Mouse (Mus musculus) retina, postnatal 1 day (tissue): ENCODE measurements around the gene Tmbim6.
"Not testable (repeated sequence)": the region's sequence is repeated elsewhere in the genome, so short reads cannot be mapped to it uniquely, and the experiment has no call there.

ENCODE experiments used
- DNase-seq: peaks from one replicate; pipeline ENCODE4 v3.0.0-alpha.2; 2012

Gene Tmbim6

DNA sequence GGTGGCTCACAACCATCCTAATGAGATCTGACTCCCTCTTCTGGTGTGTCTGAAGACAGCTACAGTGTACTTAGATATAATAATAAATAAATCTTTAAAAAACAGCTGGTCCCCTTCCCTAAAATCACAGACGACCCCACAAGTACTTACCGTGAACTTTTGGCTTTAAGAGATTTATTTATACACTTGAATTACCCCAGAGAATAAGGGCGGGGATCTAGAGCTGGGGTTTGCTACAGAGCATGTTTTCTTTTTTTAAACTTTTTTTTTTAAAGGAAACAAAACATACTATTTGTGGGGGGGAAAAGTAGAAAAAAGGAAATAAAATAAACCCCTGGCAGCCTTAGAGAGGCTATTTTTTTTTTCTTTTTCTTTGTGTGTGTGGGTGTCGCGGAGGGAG is 27.4 kb downstream of the Tmbim6 start:
- no peak for DNase-seq

DNA sequence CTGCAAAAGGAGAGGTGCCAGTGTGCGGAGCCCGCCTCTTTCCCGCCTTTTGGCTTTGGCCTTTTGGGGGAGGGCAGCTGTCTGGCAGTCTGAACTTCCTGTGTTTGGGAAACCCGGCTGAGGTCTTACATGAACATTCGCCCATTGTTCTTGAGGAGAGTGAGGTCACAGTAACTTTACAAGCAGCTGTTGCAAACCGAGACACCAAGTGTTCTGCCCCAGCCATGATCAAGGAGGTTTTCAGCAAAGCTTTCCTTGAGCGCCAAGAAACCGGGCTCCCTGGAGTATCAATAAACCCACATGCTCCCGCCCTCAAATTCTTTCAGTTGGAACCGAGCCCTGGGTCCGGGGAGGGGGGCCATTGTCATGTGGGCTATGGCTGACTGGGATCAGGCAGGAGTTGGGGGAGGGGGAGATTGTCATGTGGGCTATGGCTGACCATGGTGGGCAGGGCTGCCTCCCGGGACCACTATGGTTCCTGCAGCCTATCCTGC is 27.9 kb downstream of the Tmbim6 start:
- peak; percentile 90 for DNase-seq

DNA sequence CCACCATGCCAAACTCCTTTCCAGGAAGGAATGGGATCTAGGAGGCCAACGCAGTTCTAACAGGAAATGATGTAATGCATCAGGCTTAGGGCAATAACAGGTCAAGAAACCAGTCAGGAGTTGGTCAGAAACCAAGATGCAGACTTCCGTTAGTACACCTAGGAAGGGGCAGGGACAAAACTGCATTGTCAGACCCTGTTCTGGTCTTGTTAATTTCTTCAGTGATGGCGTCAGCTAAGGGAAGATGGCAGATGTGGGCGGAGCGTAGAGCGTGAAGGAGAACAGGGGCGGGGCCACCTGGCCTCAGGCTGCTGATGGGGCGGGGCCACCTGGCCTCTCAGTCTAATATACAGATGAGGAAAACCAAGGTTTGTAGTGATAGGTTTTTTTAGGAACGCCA is 28.5 kb downstream of the Tmbim6 start:
- DNase-seq, result no peak

DNA sequence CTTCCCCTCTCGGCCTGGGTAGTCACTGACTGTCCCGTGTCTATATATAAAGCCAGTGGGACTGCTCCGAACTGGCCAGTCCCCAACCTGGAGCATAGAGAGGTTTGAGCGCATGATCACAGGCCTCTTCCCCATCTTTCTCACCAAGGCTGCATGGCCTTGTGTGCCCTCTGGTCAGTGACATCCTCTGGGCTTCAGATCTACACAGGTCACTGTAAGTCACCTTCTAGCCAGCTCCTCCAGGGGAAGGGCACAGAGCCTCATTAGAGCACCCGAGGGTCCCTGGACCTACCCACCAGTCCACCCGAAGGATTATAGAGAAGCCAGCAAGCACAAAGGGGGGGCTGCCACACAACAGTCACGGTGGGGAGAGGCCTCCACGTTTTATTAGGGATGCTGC is 29.0 kb downstream of the Tmbim6 start:
- DNase-seq, result no peak

DNA sequence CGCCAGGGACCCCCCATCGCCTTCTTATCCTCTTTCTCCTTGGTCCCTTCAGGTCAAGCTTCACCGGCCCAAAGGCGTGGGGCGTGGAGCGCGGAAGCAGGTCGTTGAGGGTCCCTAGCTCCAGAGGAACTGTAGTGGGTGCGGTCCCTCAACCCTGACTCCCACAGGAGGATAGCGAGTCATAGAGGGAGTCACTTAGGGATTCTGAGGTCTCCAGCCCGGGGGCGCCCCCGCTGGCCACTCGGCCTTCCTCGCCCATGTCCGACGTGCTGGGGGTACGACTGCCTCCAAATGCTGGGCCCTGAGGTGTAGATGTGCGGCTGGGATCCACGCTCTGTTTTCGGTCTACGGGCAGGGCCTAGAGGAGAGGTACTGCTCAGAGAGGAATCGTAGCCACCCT is 29.9 kb downstream of the Tmbim6 start:
- no peak for DNase-seq

DNA sequence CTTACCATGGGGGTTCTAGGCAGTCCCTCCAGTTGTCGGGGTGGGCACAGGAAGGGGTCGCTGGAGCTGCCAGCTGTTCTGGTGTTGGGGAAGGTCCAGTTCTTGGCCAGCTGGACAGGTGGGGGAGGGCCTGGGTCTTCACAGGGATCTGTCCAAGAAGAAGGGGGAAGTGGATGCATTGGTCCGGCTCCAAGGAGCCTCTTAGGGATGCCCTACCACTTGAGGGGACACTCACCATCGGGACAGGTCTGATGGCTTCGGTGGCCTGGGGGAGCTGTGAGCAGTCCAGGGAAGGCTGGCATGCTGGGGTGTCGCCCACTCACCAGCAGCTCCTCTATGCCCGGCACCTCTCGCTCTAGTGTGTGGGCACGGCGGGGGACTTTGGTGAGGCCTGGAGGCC is 30.4 kb downstream of the Tmbim6 start:
- DNase-seq, result no peak

DNA sequence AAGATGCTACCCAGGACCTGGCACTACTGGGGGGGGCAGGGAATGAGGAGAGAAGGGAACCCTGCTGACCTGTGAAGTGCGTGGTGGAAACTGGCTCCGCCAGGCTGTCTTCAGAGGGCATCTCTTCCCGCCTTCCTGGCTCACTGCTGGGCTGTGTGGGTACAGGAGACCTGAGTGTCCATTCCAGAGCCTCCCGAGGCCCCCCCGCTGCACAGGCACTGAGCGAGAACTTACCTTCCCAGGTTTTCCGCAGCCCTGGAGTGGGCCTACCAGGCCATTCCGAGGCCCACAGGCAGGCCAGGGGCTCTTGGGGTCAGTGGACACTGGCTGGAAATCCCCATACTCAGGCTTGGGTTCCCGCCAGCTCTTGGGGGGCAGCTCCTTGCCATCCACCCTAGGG is 31.2 kb downstream of the Tmbim6 start:
- DNase-seq, result no peak

DNA sequence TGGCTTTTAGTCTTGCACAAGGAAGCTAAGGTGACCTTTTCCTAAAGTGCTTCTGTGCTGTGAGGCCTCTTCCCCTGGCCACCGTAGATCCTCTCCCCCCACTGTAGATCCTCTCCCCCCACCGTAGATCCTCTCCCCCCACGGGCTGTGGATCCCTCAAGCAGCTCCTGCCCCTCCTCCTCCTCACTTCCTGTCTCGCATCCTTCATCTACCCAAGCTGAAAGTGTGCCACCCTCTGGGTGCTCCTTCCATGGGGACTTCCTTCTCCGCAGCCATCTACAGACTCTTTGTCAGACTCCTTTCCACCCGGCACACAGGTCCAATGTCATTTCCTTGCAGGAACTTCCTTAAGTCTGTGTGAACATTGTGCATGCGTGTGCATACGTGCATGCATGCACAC is 37.7 kb downstream of the Tmbim6 start:
- no peak for DNase-seq

DNA sequence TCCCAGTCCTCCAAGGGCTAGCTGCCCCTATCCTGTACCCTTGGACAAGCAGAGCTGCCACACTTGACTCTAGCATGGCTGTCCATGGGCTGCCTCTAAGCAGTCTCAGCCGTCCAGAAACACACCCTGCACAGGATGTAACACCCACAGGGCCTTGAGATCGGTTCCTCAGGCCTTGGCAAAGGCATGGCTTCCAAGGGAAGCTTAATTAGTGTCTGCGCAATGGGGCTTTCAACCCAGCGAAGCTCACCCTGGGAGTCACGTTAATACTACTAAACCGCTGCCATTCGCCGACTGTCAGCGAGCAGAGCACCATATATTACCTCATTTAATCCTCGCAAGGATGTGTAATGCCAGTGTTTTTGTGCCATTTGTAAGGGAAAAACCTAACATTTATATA is 38.4 kb downstream of the Tmbim6 start:
- DNase-seq, result no peak

DNA sequence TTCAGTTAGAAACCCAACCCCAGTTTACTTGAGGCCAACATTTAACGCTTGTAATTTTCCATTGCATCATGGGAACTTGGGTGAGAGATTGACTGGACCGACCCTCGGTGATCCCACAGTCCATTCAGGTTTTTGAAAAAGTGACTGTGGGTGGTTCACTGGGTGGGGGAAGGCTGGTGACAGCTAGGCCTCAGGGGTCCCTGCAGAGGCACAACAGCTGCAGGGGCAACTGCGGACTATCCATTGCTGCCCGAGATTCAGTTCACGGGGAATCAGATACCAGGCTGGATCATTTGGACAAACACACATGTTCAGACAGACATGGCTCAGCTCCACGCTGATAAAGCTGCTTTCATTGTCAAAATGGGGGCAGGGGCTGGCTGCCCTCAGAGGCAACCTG is 38.8 kb downstream of the Tmbim6 start:
- no peak for DNase-seq

DNA sequence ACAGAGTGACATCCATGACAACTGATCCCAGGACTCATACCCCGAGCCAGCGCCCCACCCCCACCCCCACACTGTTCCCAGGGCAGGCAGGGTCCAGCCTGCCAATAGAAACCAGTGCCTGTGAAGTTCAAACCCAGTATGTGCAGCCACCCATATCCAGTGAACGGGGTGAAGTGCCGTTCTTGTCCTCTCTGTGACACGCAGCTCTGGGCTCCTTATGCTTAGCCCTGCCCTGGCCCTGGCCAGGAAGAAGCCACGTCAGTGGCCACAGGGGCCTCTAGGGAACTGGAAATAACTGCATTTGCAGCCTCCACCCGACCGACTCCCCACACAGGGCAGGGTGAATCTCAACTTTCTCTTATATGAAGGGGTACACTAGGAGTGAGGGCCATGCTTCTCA is 39.3 kb downstream of the Tmbim6 start:
- no peak for DNase-seq

DNA sequence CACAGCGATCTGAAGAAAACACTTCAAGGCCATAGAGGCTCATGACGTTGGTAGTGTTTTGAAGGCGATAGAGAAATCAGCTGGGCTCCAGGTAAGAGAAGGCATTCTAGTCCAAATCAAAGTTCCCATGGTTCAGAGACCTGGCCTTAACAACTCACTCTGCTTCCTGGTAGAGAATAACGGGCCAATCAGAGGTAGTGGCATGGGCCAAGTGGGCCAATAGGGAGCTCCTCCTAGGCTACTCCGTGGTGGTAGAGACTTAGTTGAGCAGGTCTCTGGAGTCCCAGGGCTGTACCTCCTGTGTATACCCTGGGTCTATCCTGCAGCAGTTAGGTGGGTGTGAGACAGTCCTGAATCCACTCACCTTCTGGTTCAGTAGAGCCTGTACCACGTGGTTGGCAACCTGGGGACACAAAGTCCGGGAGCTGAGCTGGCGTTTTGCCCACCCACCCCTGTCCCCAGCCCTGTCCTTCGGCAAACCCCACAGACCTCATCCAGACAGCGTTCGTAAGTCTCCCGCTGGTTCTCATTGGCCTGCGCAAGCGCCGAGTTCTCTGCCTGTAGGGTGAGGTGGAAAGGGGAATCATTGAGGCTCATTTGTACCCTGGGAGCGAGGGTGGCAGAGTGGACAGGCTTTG is 40.5 kb downstream of the Tmbim6 start:
- DNase-seq, result no peak

DNA sequence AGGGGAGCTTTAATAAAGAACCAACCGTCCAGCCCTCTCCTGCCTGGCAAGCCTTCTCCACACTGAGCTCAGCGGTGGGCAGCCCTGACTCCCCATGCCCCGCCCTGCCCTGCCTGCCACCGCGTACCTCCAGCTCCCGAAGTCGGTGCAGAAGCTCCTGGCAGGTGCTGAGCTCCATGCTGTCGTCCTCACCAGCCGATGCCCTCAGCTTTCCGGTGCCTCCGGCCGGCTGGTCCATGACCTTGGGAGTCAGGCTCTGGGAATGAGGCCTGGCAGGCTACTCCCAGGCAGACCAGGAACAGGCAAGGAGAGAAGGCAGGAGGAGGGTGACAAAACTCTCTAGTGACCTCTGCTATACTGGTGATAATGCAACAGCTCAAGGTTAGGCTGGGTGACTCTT is 41.2 kb downstream of the Tmbim6 start:
- DNase-seq, result no peak

DNA sequence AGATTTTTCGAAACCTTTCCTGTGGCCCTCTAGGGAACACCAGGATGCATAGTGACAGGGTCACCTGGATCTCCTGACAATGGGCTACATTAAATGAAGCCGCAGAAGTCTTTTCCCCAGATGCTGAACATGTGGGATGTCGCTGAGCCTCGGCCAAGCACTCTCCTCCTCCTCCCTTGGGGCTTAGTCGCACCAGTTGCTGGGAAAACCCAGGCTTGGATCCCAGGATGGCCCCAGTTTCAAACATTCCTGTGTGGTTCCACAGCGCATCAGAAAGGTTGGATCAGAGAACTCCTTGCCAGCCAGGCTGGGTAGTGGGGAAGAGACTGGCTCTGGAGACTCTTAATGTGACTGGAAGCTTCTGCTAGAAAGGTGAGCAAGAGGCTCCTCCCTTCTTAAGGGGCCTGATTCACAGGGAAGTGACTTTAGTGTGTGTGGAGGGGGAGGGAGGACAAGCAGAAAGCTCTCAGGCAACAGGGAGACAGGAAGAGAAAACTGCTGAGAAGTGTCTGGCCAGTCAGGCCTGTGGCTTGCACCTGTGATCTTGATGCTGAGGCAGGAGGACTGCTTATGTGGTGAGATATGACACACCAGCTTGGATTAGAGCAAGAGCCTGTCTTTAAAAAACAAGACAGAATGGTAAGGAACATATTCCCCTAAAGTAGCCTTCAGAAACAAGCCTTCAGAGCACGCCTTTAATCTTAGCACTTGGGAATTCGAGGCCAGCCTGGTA is 46.5 kb downstream of the Tmbim6 start:
- no peak for DNase-seq

DNA sequence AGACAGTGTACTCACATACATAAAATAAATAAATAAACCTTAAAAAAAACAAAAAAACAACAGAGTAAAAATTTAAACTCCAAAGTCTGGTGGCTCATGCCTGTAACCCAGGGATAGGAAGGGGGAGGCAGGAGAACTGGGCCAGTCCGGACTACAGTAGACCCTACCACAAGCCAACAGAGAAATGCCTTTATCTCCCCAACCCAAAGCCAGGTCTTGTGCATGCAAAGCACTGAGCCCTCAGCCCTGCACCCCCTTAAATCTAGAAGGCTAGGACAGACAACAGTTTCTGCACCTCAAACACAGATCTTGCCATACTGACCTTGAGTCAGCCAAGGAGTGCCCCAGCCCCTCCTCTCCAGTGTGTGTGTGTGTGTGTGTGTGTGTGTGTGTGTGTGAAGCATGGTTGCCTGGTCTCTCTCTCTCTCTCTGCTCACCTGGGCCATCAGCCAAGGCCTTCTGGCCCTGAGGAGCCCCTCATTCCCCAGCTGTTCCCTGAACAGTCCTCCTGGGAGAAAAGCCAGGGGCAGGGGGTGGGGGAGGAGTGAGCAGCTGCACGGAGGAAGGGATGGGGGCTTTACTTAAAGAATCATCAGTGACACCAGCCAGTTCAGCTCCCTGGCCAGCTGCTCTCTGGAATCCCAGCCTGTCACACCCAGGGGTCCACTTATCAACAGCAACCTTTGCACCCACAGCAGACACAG is 47.6 kb downstream of the Tmbim6 start:
- DNase-seq, result peak; percentile 40

DNA sequence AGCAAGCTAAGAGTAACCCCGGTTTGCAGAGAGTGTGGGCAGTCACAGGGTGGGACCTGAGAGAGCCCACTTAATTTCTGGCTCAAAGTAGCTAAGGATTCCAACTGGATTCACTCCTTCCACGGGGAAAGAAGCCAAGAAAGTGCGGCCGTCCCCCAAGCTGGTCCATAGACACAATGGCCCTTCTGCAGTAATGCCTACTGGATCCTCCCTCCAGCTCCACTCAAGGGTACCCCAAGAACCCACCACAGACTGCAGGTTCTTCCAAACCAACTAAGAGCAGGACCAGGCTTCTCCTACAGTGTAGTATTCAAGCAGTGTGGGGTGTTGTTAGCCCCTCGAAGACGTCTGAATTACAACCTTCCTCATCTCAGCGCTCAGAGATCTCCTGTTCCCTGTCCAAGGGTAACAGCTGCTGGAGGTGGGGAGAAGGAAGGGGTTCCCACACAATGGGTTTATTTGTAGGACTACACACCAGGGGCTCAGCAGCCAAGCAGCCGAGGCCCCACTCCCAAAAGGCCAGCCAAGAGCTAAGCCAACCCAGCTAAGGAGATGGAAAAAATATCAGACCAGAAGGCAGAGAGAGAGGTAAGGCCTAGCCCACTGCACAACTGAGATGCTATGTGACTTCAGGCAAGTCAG is 48.3 kb downstream of the Tmbim6 start:
- no peak for DNase-seq

DNA sequence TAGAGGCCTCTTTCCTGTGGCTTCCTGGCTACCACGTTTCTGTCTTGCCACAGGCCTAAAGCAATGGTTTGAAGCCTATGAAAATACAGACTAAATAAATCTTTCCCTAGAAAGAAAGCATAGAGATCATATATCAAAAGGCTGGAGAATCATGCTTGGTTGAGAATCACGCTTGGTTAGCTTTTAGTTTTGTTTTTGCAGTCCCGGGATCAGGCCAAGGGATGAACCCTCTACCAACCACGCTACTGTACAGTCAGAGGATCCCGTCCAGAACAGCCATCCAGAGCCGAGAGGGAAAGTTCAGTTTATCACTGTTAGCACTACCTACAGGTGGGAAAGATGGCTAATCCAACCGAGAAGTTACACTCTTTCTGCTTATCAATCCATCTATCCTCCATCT is 49.7 kb downstream of the Tmbim6 start:
- no peak for DNase-seq

DNA sequence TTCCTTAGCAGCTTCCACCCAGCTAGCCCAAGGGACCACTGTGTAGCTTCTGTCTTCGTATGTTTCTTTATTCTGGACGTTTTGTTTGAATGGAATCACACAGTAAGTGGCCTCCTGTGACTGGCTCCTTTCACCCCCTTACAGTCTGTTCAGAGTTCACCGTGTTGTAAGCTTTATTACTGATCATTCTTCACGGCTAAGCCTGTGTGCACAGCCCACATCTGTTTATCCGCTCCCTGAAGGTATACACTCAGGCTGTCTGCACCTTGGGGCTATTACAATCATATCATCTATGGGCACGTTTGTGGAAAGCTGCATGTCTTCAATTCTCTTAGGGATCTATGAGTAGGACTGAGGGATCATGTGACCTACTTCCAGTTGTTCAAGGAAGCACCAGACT is 52.9 kb downstream of the Tmbim6 start:
- DNase-seq, result no peak

DNA sequence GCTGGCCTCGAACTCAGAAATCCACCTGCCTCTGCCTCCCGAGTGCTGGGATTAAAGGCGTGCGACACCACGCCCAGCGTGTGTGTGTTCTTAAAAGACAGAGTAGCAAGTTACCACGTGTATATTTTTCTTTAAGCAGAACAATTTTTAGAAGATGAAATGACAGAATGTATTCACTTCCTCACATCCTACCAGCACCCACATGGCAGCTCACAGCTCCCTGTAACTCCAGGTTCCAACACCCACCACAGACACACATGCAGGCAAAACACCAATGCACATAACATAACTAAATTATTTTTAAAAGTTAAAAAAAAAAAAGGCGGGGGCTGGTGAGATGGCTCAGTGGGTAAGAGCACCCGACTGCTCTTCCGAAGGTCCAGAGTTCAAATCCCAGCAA is 53.5 kb downstream of the Tmbim6 start:
- DNase-seq, result not testable (repeated sequence)

DNA sequence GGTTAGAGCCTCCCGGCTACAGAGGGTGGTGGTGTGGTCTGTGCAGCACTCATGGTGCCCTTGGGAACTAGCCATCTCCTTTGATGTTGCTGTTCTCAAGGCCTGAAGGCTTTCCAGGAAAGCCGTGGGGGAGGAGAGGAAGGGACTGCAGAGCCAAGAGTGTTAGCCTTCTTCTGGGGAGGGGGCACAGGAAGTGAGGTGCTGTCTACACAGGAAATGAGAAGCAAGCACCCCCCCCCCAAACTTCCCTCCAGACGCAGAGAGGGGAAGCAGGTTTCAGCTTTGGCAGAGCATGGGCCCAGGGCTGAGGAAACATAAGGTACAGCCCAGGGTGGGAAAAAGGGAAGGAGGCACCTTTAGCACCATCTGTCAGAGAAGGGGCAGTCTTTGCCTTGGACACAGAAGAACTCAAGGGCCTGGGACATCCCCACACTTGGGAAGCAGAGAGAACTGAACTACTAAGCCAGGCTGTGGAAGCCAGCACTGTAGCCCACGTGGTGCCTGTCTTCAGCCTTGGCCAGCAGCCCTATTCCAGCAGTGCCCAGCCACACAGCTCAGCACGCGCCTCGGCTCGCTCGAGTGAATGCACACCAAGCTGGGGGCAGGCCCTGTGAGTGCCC is 56.6 kb downstream of the Tmbim6 start:
- no peak for DNase-seq

DNA sequence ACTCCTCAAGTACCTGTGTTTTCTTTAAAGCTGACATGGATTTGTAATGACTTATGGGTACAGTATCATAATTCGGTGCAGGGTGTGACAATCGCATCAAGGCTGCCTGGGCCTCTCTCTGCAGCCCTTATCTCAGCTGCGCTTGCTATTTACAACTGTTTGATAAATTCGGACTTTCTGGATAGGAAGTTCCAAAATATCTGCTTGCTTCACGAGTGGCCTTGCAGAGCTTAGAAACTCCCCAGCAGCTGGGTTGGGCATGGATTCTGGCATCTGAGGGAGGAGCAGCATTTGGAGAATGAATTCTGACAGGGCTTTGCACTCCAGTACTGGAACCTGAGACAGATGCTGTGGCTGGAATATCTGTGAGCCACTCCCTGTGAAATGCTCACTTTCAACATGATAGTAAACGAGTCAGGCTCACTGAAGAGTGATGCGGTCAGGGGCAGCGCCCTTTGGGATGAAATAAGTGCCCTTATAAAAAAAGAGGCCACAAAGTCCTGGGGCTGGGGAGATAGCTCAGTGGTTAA is 57.1 kb downstream of the Tmbim6 start:
- no peak for DNase-seq

DNA sequence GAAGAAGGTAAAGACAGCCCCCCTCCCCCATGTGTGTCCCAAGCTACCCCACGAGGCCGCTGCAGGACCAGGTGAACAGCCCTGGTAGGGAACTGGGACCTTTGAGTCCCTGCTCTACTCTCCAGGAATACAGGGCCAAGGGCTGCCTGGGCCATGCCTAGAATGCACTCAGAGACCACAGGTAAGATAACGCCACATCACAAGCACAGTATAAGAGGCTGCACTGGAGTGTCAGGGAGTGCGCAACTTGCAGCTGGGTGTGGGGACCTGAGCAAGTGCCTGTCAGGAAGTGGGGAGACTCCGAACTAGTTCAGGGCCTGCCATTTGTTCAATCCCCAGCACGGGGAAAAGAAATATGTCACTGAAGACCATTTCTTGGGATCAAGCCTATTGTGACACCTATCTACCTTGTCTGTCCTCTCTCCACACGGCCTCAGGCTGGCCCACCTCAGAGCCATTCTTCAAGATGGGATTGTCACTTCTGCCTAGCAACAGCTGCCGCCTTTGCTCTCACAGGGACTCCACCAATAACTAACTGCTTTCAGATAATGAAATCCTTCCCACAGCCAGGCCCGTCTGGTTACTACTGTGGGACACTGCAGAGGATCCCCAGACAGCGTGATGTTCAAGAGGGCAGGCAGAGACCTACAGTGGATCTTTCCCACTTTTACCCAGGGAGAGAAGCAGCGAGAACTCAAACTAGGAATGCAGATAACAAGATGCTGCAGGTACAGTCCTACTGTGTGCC is 60.6 kb downstream of the Tmbim6 start:
- no peak for DNase-seq
